Mouse (Mus musculus) CH12.LX (cell line): ENCODE results near the gene St6galnac6. TPM values are rescaled to one million over a fixed set of nuclear protein-coding genes. Genes with fewer than 3 reads are reported as not detected.

ENCODE experiments used
- DNase-seq: peaks from one replicate; pipeline ENCODE4 v3.0.0-alpha.2; 2013; ENCODE audit errors: extremely low read depth
- H3K27ac ChIP-seq: 2 replicates; pipeline ENCODE4 v1.5.1; 2012; ENCODE audit warnings: low read depth, mild to moderate bottlenecking, control low read depth, moderate library complexity; ENCODE audit not compliant: insufficient read depth
- H3K27me3 ChIP-seq: replicated peaks from 2 replicates; pipeline ENCODE3; 2012; ENCODE audit warnings: inconsistent platforms
- H3K36me3 ChIP-seq, 2 experiments: replicated peaks in 1 of 2; 2 replicates each; pipeline versions ENCODE3 to v1.6.1; 2012; ENCODE audit warnings: inconsistent platforms in 1 of 2, low read length in 1 of 2, mild to moderate bottlenecking in 1 of 2, mixed read lengths in 1 of 2, moderate library complexity in 1 of 2; ENCODE audit not compliant: control insufficient read depth in 1 of 2, insufficient read depth in 1 of 2
- H3K4me1 ChIP-seq, 2 experiments: 2 replicates each; pipeline ENCODE4 v1.6.1; 2012; ENCODE audit warnings: inconsistent platforms in 1 of 2, moderate library complexity in 1 of 2; ENCODE audit not compliant: insufficient read depth in 2 of 2, control insufficient read depth in 1 of 2
- H3K4me2 ChIP-seq: 2 replicates; pipeline ENCODE4 v1.6.1; 2012; ENCODE audit warnings: low read depth, mild to moderate bottlenecking, control low read depth; ENCODE audit not compliant: poor library complexity, insufficient read depth, severe bottlenecking
- H3K4me3 ChIP-seq, 3 experiments: fragments of 150-350 bp in 1 of 3; sonication (generic) in 1 of 3; replicated peaks in 1 of 3; 2 replicates each; pipeline versions ENCODE3 to v1.5.1; 2011 to 2012; ENCODE audit warnings: low read depth in 2 of 3, low read length in 2 of 3, mild to moderate bottlenecking in 2 of 3, moderate library complexity in 2 of 3, control low read depth in 1 of 3, improper control_type of control experiment in 1 of 3, inconsistent platforms in 1 of 3, mixed read lengths in 1 of 3; ENCODE audit not compliant: poor library complexity in 1 of 3
- H3K79me2 ChIP-seq: replicated peaks from 2 replicates; pipeline ENCODE4 v1.6.1; 2012; ENCODE audit warnings: mild to moderate bottlenecking, moderate library complexity; ENCODE audit not compliant: control insufficient read depth, poor library complexity, insufficient read depth, severe bottlenecking; ENCODE audit errors: extremely low read depth
- H3K9ac ChIP-seq: 2 replicates; pipeline ENCODE4 v1.6.1; 2012; ENCODE audit warnings: low read depth, mild to moderate bottlenecking, control low read depth, moderate library complexity; ENCODE audit not compliant: insufficient read depth
- H3K9me3 ChIP-seq: replicated peaks from 2 replicates; pipeline ENCODE3; 2012; ENCODE audit warnings: low read length, inconsistent platforms, mixed read lengths
- CHD2 ChIP-seq: IDR thresholded peaks from 2 replicates; pipeline ENCODE4 v1.6.1; 2011; ENCODE audit warnings: low read length, improper control_type of control experiment
- ELF1 ChIP-seq: IDR thresholded peaks from 2 replicates; pipeline ENCODE4 v1.6.1; 2014; ENCODE audit warnings: low read depth, mild to moderate bottlenecking, inconsistent platforms, low read length, improper control_type of control experiment
- EP300 ChIP-seq: IDR thresholded peaks from 2 replicates; pipeline ENCODE4 v1.6.1; 2011; ENCODE audit warnings: low read length, improper control_type of control experiment
- ETS1 ChIP-seq: conservative IDR thresholded peaks from 2 replicates; pipeline ENCODE4 v1.6.1; 2012; ENCODE audit warnings: low read depth, mild to moderate bottlenecking, inconsistent platforms, low read length, improper control_type of control experiment, moderate library complexity
- GABPA ChIP-seq: IDR thresholded peaks from 2 replicates; pipeline ENCODE4 v1.6.1; 2012; ENCODE audit warnings: low read depth, low read length, improper control_type of control experiment, inconsistent platforms; ENCODE audit not compliant: insufficient replicate concordance
- JUND ChIP-seq: conservative IDR thresholded peaks from 2 replicates; pipeline ENCODE4 v1.6.1; 2011; ENCODE audit warnings: low read depth, low read length, improper control_type of control experiment
- MAFK ChIP-seq: IDR thresholded peaks from 2 replicates; pipeline ENCODE4 v1.6.1; 2011; ENCODE audit warnings: low read length, improper control_type of control experiment; ENCODE audit not compliant: insufficient replicate concordance
- MAX ChIP-seq: IDR thresholded peaks from 2 replicates; pipeline ENCODE4 v1.6.1; 2011; ENCODE audit warnings: low read length, improper control_type of control experiment
- MAZ ChIP-seq: IDR thresholded peaks from 2 replicates; pipeline ENCODE4 v1.6.1; 2012; ENCODE audit warnings: low read depth, mild to moderate bottlenecking, inconsistent platforms, low read length, improper control_type of control experiment, moderate library complexity
- MEF2A ChIP-seq: IDR thresholded peaks from 2 replicates; pipeline ENCODE4 v1.6.1; 2014; ENCODE audit warnings: low read depth, mild to moderate bottlenecking, inconsistent platforms, low read length, improper control_type of control experiment, borderline replicate concordance
- MXI1 ChIP-seq: IDR thresholded peaks from 2 replicates; pipeline ENCODE4 v1.6.1; 2011; ENCODE audit warnings: mild to moderate bottlenecking, low read depth, low read length, improper control_type of control experiment
- MYC ChIP-seq: IDR thresholded peaks from 2 replicates; pipeline ENCODE4 v1.6.1; 2011; ENCODE audit warnings: low read depth, mild to moderate bottlenecking, improper control_type of control experiment, low read length
- NELFE ChIP-seq: IDR thresholded peaks from 2 replicates; pipeline ENCODE4 v1.6.1; 2011; ENCODE audit warnings: low read depth, low read length, improper control_type of control experiment
- NRF1 ChIP-seq: IDR thresholded peaks from 2 replicates; pipeline ENCODE4 v1.6.1; 2014; ENCODE audit warnings: low read depth, mild to moderate bottlenecking, inconsistent platforms, low read length, improper control_type of control experiment, moderate library complexity
- PAX5 ChIP-seq: IDR thresholded peaks from 2 replicates; pipeline ENCODE4 v1.6.1; 2012; ENCODE audit warnings: low read length, inconsistent platforms, mixed read lengths
- POLR2A ChIP-seq: IDR thresholded peaks from 2 replicates; pipeline ENCODE4 v1.6.1; 2011; ENCODE audit warnings: low read depth, mild to moderate bottlenecking, improper control_type of control experiment, low read length
- POLR2AphosphoS2 ChIP-seq: IDR thresholded peaks from 2 replicates; pipeline ENCODE4 v1.6.1; 2011; ENCODE audit warnings: low read depth, low read length, improper control_type of control experiment
- RAD21 ChIP-seq: IDR thresholded peaks from 2 replicates; pipeline ENCODE4 v1.6.1; 2011; ENCODE audit warnings: low read depth, mild to moderate bottlenecking, low read length, improper control_type of control experiment, moderate library complexity
- RCOR1 ChIP-seq: conservative IDR thresholded peaks from 2 replicates; pipeline ENCODE4 v1.6.1; 2012; ENCODE audit warnings: low read depth, mild to moderate bottlenecking, inconsistent platforms, low read length, improper control_type of control experiment
- SIN3A ChIP-seq: IDR thresholded peaks from 2 replicates; pipeline ENCODE4 v1.6.1; 2012; ENCODE audit warnings: low read length, improper control_type of control experiment, inconsistent platforms
- SMC3 ChIP-seq: IDR thresholded peaks from 2 replicates; pipeline ENCODE4 v1.6.1; 2011; ENCODE audit warnings: low read depth, low read length, improper control_type of control experiment
- TBP ChIP-seq: conservative IDR thresholded peaks from 2 replicates; pipeline ENCODE4 v1.6.1; 2011; ENCODE audit warnings: low read depth, low read length, improper control_type of control experiment
- TCF12 ChIP-seq: IDR thresholded peaks from 2 replicates; pipeline ENCODE4 v1.6.1; 2014; ENCODE audit warnings: low read depth, mild to moderate bottlenecking, inconsistent platforms, low read length, improper control_type of control experiment
- UBTF ChIP-seq: IDR thresholded peaks from 2 replicates; pipeline ENCODE4 v1.6.1; 2012; ENCODE audit warnings: low read depth, mild to moderate bottlenecking, inconsistent platforms, low read length, improper control_type of control experiment, moderate library complexity
- USF1 ChIP-seq: IDR thresholded peaks from 2 replicates; pipeline ENCODE4 v1.6.1; 2014; ENCODE audit warnings: low read depth, mild to moderate bottlenecking, inconsistent platforms, low read length, improper control_type of control experiment
- USF2 ChIP-seq: conservative IDR thresholded peaks from 2 replicates; pipeline ENCODE4 v1.6.1; 2011; ENCODE audit warnings: low read depth, low read length, improper control_type of control experiment
- ZMIZ1 ChIP-seq: IDR thresholded peaks from 2 replicates; pipeline ENCODE4 v1.6.1; 2012; ENCODE audit warnings: low read depth, mild to moderate bottlenecking, inconsistent platforms, low read length, improper control_type of control experiment
- ZNF384 ChIP-seq: IDR thresholded peaks from 2 replicates; pipeline ENCODE4 v1.6.1; 2012; ENCODE audit warnings: low read depth, low read length, improper control_type of control experiment, inconsistent platforms
- dilution Hi-C: fragments of 300-500 bp; cut with MboI; formaldehyde crosslinking; loops from 2 replicates; pipeline ENCODE4 v1.14.3; 2020; ENCODE audit warnings: low sequenced_read_pairs; ENCODE audit not compliant: extremely low pct_unique_long_range_greater_than_20kb, extremely low pct_ligation_motif_present
- in situ Hi-C: fragments of 300-500 bp; cut with MboI; formaldehyde crosslinking; loops from 3 replicates; pipeline ENCODE4 v1.14.3; 2019; ENCODE audit warnings: low sequenced_read_pairs, low pct_ligation_motif_present, low pct_unique_long_range_greater_than_20kb, mixed read lengths
- polyA plus RNA-seq: library from polyadenylated mRNA; unstranded; fragments of >175 nt; gene quantifications from 2 replicates; pipeline ENCODE4 v1.2.1, GENCODE M21; 2012; ENCODE audit warnings: low read depth; ENCODE audit not compliant: insufficient read length
- total RNA-seq, 2 experiments: library from RNA; depleted of rRNA; stranded (reverse); fragments of 300-350 nt in 1 of 2; fragments of >200 nt in 1 of 2; gene quantifications; 2 replicates each; pipeline ENCODE4 v1.2.3; 2012 to 2014

Gene St6galnac6
- total and polyA plus RNA-seq, 3 experiments: 12.9 to 13.9 (median 13.3) TPM

DNA sequence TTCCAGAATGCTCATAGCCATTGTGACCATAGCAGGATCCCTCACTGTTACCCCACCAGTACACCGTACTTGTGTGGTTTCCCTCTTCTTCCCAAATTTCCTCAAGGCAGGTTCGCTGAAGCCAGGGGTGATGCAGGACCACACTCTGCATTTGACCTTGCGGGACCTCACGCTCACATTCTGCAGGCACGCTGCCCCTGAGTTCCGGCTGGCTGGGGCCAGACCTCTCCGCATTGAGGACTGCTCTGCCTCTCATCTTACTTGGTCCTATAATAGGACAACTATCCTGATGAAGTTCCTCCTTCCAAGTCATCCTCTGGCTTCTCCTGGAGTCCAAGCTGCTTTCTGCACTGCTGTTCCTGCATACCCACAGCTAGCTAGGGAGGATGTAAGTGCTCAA, 37.1 kb downstream of the St6galnac6 start:
- dilution Hi-C loops: no loop called here
- in situ Hi-C loops: no loop called here

DNA sequence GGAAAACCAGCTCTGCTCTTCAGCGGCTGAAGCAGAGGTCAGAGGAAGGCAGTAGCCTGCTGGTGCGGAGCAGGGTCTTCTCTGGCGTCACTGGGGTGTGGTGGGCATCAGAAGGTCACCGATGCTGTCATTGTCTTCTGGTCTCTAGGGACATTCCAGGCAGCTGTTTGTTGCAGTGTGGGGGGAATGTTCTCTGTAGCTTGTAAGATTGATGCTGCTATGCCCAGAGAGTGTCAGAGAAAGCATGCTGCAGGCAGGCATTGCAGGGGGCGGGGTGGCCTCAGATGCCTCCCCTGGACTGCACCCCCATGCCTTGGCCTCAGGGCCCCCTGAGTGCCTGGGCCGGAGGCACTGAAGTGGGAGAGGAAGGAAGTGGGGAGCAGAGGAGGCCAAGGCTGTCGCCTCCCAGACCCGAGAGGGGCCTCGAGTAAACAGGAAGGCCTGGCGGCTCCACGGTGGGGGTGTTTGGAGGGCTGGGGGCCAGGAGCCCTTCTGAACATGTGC, 38.3 kb downstream of the St6galnac6 start:
- Histone ChIP-seq H3K9ac (no peak overlapping the region), H3K9me3 (no peaks in the 10 kb centered on the region), H3K79me2 (no peaks in the 10 kb centered on the region), H3K36me3 (peaks cover 0 to 2% of the 10 kb centered on the region in 2 experiments), H3K4me1 (peaks cover 9 to 26% of the 10 kb centered on the region in 2 experiments), H3K27ac (no peak overlapping the region), H3K4me3 (no peak overlapping the region), H3K4me2 (no peak overlapping the region), H3K27me3 (no peaks in the 10 kb centered on the region)
- dilution Hi-C loops: no loop called here
- in situ Hi-C loops: no loop called here
- TF ChIP-seq POLR2A (no peak), NELFE (no peak), EP300 (no peak), ELF1 (no peak), USF1 (no peak), MYC (no peak), ZNF384 (no peak), USF2 (no peak), SMC3 (no peak), RCOR1 (no peak), POLR2AphosphoS2 (no peak), MAZ (no peak), MAFK (no peak), TCF12 (no peak), PAX5 (no peak), MAX (no peak), ZMIZ1 (no peak)
- DNase-seq: no peak

More for the DNA sequence above, 37.1 kb downstream of the St6galnac6 start:
- DNase-seq: no peak
- Histone ChIP-seq H3K27me3 (no peaks in the 10 kb centered on the region), H3K36me3 (peaks cover 0 to 2% of the 10 kb centered on the region in 2 experiments), H3K9ac (no peak overlapping the region), H3K79me2 (no peaks in the 10 kb centered on the region), H3K4me2 (no peak overlapping the region), H3K4me3 (no peak overlapping the region), H3K4me1 (peaks cover 9 to 32% of the 10 kb centered on the region in 2 experiments), H3K27ac (no peak overlapping the region), H3K9me3 (no peaks in the 10 kb centered on the region)
- no peak for TF ChIP-seq NRF1
- no peak for TF ChIP-seq TBP
- no peak for TF ChIP-seq UBTF
- TF ChIP-seq RAD21: no peak
- TF ChIP-seq NELFE: no peak
- TF ChIP-seq MEF2A: no peak
- no peak for TF ChIP-seq SIN3A
- TF ChIP-seq POLR2AphosphoS2: no peak
- no peak for TF ChIP-seq SMC3
- TF ChIP-seq USF1: no peak
- no peak for TF ChIP-seq CHD2
- no peak for TF ChIP-seq ETS1
- no peak for TF ChIP-seq RCOR1
- no peak for TF ChIP-seq MAFK
- no peak for TF ChIP-seq JUND
- no peak for TF ChIP-seq USF2
- no peak for TF ChIP-seq GABPA
- no peak for TF ChIP-seq MXI1
